Mouse (Mus musculus) spleen, postnatal 10 days (tissue): ENCODE data around the gene Ier2.
A peak's percentile ranks its signal among the peaks of the same experiment; 100 is the strongest.

Experiments
- DNase-seq, 2 experiments: peaks; one replicate each; pipeline ENCODE4 v3.0.0; 2021 to 2022; ENCODE audit warnings: low spot score in 2 of 2

Gene Ier2

DNA sequence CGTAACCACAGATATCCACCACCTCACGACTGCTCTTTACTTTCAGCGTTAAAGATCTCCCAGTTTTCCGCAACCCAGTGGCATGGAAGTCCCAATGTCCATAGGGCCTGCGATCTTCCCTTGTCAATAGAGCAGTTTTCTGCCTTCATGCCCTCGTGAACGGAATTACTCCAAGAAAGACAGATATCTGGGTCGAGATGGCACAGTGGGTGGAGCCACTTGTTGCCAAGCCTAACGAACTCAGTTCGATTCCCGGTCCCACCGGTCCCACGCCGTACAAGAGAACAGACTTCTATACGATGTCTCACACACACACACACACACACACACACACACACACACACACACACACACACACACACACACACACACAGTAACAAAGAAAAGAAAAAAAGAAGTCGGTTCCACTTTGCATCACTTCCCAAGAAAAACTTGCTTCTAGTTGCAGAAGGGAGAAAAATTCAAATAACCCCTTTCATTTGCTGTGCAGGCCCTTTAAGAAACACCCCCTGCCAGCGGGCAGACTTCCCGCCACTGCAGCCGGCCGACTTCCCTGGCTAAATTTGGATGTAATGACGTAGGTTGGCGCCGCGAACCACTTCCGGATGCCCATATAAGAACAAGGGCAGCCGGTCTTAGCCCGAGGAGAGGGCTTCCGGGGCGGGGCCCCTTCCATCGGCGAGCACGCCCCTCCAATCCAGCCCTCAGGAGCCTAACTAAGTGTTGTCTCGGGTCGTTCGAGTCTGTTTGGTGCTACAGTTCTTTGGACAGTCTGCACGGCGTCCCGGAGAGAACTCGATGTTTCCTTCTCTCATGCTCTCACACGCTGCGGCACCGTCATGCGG, 1.1 kb upstream of the Ier2 start:
- DNase-seq, result peak; percentile 88 to 94

DNA sequence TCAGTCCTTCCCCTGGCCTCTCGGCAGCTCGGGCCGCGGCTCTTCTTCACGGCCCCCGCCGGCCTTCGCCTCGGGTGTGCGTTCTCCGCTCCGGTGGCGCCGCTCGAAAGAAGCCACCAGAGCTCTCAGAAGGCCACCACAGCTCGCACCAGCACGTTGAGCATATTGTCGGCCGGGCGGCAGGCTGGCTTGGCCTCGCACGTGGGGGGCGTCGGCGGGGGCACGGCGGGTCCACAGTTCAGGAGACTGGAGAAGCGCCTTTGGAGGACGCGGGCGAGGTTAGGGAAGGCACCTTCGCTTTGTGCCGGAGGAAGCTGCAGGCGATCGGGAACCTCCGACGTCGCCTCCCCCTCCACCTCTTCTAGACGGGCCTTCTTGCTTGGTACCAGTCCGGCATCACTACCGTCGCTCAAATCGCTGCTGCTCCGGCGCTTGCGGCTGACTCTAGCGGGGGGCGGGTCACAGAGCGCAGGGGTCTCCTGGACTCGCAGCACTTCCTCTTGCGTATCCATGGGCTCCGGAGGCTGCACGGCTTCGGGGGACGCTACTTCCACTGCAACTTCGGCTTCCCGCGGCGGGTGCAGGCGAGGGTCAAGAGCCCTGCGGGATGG, 586 bp downstream of the Ier2 start:
- DNase-seq, result peak; percentile 70 to 74

DNA sequence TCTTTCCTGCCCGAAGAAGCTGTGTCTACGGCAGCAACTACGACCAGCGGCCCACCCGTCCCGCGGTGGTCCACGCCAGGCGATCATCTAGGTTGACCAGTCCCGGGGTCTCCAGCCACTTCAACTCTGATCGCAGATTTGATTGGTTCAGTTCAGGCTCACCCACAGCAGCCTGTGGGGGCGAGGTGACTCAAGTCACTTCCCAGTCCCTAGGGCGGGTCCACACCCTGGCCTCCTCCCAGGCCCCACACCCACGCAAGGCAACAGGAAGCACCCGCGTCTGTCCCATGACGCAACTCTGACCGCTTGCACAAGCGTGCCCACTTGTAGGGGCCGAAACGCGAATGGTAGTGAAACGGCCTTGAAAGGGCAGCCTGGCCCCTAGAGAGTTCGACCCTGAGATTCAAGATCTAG, 1.2 kb downstream of the Ier2 start:
- DNase-seq, result peak; percentile 86 to 87

DNA sequence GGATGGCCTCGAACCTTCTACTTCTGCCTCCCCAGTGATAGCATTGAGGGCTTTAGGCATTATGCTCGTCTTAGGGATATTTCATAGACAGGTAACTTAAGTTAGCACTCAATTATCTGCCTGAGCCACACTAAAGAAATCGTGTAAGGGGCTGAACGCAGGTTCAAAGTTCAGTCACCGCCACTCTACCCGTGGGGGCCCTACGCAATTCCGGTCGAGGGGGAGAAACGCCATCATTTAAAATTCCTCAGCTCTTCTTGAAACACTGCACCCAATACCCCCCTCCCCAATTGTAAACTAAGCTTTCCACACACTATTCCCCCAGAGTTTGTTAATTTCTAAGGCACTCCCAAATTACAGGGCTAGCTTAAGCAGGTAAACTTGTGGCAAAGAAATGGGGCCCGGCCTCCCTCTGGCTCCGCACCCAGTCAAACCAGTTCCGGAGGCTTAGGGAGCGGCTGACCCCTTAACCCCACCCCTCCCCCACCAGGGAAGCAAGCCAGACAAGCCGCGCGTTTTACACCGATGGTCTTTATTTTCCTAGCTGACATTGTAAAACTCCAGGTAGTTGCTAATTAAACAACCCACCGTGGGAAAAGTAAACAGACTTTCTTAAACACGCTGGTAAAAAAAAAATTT, 1.7 kb downstream of the Ier2 start:
- peak; percentile 42 to 66 for DNase-seq

DNA sequence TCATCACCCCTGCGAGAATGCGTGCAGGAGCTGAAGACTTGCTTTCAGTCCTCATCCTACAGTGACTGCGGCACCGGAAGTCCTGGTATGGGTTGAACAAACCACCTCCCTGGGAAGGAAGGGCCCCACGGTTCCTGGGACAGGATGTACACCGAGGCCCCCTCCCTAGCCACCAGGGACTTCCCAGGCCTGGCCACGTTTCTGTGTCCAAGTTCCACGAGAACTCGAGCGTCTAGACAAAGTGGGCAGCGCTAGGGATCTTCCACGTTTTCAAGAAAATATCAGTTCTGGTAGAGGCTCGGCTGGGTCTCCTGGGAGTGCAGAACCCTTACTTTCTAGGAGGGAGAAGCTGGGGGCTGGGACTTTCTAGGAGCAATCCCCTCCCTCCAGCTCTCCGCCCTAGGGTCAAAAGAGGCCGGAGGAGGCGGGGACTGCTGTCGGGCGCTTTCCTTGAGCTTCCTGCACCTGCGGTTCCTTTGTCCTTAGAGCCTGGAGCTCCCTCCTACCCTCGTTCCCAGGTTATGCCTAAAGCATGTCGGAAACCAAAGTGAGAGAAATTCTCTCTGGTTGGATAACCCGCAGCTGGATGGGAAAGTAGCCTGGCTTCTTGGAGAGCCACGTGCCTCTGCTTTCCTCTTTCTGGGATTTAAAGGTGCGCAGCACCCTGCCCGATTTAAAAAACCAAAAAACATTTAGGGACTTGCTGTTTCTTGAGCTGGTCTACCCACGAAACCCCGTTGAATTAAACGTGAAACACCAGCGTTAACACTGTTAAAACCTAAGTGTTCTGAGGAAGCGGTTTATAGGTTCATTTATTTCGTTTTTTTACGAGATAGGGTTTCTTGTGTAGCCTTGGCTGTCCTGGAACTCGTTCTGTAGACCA, 2.5 kb downstream of the Ier2 start:
- DNase-seq, result peak; percentile 49 to 65

DNA sequence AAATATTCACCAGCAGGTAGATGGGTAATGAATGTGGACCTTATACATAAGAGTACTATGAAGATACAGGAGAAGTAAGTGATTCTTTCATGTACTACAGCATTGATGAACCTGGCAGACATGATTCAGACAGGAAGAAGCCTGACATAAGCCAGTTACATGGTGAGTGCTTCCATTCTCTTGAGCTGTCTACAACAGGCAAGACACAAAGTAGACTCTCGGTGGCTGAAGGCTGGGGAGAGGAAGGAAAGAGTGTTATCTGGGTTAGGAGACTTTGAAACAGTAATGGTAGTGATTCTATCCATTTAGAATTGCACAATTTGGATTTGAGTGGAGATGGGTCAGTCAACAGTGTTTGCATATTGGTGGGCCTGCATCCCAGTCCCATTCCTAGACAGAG, 3.7 kb downstream of the Ier2 start:
- no peak for DNase-seq

DNA sequence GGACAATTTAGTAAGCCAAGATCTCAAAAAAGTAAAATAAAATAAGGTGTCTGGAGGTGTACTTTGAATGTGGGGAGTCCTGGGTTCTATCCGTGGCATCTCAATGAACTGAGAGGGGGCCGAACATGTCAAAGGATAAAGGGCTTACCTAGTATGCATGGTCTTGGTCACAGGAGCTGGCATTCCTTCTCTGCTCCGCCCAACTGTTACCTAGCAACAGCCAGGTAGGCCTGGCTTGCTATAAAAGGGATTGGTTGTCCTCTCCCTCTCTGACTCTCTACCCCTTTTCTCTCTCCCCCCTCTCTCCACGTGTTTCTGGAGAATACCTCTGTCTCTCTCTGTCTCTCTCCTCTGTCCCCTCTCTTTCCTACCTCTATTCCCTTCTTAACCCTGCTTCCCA, 5.0 kb downstream of the Ier2 start:
- DNase-seq, result no peak

DNA sequence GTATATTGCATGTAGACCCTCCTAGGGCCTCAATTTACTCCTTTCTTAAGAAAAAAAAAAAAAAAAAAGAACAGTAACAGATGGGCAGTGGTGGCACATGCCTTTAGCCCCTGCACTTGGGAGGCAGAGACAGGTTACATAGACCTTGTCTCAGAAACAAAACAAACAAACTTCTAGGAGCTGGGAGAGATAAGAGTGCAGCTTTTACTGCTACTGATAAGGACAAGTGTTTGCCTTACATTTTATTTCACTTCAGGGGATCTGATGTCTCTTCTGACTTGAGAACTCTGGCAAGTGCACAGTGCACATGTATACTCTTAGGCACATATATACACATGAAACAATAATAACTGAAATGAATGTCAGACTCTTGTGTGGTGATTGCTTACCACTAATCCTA, 5.4 kb downstream of the Ier2 start:
- no peak for DNase-seq

DNA sequence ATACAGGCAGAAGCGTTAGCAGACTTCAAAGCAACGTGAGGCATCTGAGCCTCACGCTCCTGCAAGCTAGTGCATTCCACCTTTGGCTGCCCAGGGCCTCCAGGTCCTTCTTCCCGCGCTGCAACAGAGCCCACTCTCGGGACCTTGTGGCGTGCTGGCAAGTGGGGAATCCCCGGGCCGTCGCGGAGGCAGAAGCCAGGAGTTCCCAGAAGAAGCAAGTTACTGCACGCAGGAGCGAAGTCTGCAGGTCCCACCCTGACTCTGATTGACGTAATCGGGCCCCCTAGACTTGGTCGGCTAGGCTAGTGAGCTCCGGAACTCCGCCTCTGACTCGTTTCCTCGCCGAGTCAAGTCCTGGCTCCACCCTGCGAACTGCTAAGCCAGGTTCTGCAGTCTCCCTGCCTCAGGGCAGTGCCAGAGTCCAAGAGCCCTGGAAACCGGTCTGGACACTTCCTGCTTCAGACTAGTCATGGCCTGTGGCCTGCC, 6.0 kb downstream of the Ier2 start:
- DNase-seq, result peak; percentile 67 to 76

DNA sequence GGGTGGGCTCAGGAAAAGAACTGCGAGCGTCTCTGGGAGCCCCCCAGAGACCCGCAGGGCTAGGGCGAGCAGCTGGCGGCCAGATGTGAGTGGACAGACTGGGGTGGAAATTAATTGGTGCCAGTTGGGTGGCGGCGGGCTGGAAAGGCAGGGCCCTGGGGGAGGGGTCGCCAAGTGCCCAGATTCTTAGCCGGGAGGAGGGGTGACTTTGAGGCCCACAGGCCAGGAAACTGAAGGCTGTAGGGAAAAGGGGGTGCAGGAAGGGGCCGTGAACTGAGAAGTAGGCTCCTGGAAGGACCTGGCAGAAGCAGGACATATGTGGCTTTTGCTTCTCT, 6.5 kb downstream of the Ier2 start:
- DNase-seq, result no peak

DNA sequence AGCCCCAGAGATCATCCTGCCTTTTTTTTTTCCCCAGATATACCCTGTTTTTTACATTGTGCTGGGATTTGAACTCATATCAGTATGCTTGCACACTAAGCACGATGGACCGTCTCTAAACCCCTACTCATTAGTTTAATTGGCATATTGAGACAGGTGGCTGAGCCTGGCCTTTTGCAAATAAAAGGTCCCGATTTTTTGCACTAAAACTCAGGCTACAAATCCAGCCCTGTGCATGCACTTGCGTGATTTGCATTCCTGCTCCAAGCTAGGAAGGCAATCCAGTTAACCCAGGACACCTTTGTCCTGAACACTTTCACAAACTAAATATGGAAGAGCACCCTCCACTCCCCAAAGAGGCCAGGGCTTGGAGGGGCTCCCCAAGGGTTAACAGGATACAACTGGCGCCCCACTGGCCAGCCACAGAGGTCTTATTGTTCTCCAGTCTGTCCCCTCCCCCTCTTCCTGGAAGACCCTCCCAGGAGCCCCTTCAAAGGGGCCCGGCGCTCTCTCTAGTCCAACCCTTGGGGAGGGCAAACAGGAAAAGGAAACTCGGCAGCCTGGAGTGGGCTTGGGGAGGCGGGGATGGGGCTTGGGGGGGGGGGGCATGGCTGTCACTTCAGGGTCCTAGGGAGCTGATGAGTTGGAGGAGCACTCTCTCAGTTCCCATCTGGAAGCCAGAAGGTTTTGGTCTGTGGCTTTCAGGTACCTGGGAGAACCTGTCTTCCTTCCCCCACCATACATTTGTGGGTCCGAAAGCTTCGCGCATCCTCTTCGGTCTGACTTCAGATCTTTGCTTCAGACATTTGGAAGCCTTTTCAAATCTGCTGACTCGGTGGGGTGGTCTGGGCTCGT, 7.1 kb downstream of the Ier2 start:
- no peak for DNase-seq

DNA sequence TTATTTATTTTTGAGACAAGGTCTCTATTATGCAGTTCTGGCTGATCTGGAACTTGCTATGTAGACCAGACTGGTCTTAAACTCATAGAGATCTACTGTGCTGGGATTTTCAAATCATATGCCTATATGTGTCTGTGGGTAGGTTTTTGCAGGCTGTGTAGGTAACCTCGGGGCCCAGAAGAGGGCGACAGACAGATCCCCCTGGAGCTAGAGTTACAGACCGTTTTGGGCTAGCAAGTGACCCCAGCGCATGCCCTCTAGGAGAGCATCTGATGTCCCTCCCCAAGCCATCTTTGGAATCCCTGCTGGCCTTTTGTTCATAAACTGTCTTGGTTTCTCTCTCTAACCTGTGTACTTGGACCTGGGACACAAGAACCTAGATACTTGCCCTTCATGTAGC, 8.1 kb downstream of the Ier2 start:
- DNase-seq, result peak in 1 of 2 experiments; percentile 50

DNA sequence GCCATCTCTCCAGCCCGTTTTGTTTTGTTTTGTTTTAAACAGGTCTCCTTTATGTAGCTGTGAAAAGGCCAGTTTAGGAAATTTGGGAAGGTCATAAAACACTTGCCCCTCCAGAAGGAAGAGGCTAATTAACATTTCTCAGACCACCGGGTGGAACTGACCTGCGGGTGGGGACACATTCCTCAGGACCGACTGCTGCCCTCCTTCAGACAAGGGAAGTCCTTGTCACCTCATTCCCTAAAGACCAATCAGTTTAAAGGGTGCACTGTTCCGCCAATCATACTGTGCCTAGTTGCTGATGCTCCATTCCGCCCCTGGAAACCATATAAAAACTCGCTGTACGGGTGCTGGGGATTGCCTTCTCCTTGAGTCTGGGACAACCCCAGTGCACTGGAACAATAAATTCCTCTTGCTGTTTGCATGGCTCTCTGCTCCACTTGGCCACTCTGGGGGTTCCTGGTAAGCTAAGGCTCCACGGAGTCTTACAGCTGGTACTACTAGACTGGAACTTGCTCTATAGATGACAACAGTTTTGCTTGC, 9.5 kb downstream of the Ier2 start:
- no peak for DNase-seq

DNA sequence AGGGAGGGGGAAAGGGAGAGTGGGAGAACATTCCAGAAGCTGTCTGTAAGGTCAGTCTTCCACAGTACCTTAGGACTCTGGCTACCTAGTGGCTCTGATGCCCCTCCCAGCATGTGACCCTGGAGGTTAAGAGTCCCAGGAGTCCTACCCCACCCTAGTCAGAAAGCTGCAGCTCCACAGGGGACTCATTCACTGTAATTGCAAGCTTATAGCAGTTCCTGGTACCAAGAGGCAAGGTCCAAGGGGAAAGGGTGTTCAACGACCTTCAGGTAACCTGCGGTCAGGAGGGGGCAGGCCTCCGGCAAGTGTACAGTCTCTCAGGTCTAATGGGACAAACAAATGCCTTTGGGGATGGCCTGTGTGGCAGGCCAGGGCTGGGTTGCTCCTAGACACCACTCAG, 12.4 kb downstream of the Ier2 start:
- no peak for DNase-seq

DNA sequence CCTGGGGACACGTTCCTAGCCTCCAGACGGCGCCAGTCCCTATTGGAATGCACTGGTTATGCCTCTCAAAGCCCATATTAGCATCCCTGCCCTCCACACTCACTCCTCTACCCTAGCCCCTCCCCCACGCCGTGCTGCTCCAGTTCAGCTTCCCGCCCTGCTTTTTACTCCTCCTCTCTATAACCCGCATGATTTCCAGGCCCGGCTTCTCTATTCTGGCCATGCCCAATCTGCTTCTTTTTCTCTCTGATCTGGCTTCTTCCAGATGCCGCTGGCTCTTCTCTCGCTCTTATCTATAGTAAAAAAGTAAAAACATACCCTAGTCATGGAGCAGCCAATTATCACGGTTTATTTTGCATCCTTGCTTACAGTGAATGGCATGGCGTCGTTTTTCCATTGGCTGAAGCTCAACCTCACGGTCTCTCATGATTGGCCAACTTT, 15.2 kb downstream of the Ier2 start:
- DNase-seq, result no peak

DNA sequence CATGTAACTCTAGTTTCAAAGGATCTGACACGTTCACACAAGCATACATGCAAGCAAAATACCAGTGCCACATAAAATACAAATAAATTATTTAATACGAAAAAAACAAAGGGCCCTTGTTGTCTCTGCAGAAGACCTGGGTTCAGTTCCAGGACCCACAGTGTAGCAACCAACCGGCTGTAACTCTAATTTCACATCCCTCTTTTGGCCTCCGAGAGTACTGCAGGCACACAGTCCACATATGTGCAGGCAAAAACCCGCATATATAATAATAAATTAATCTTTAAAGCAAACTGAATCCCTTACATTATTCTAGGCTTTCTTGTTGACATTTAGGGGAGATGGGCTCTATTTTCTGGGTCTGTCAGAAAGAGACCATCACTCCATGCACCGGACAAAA, 15.9 kb downstream of the Ier2 start:
- DNase-seq, result peak in 1 of 2 experiments; percentile 54

DNA sequence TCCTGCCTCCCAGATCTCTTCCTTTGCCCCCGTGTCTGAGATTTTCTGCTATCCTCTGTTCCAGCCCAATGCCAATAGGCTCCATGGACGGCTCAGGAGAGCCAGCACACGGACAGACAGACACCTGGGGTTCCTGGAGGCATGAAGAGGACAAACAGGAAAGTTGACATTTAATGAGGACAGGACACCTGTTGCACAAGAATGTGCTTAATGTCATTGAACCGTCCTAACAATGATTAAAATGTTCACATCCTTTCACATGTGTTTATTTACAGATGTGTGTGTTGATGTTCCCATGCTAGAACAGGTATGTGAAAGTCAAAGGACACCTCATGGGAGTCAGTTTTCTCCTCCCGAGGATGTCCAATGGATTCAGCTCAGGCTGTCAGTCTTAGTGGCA, 19.6 kb downstream of the Ier2 start:
- DNase-seq, result no peak

DNA sequence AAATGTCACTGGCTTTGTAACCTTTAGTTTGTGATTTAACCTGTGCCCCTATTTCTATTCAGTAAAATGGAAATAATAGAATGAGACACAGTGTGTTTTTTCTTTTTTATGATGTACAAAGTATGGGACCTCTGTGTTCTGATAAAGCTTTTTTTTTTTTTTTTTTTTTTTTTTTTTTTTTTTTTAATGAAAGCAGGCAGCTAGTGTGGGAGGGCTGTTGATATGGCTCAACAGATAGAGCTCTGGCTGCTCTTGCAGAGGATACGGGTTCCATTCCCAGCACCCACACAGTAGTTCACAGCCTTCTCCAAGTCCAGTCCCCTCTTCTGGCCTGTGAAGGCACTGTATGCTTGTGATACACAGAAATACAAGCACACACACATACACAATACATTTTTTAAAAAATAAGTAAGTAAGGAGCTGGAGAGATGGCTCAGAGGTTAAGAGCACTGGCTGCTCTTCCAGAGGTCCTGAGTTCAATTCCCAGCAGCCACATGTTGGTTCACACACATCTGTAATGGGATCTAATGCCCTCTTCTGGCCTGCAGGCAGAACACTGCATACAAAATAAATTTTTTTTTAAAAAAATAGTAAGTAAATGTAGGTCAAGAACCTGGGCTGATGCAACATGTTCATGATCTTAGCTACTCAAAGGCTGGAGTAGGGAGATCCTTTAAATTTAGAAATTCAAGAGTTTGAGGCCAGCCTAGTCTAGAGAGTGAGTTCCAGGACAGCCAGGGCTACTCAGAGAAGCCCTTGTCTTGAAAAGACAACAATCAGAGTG, 20.9 kb downstream of the Ier2 start:
- DNase-seq, result no peak

DNA sequence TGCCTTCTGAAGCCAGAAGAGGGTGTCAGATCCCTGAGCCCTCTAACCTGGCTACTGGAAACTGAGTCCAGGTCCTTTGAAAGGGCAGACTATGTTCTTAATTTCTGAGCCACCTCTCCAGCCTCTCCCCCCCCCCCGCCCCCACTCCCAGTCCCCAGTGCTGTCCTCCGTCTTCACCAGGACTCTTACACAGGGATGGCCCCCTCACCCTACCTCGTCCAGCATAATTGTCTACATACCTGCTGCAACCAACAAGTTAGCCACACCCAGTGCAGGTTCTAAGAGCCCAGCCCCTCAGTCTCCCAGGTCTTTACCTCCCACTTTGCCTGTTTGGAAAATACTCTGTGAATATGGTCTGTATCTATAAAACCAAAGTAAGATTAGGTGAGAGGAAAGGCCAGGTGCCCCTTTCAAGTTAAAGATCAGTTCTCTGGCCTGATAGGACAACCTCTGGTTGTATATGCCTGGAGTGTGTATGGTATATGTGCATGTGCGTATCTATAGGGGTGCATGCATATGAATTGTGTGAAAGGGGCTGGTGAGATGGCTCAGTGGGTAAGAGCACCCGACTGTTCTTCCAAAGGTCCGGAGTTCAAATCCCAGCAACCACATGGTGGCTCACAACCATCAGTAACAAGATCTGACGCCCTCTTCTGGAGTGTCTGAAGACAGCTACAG, 21.9 kb downstream of the Ier2 start:
- DNase-seq, result no peak
